Comparison of ENCODE assay signal across 8 mouse cellular contexts in genomic region chr2:118114671-118115070, GRCm38 (mm10). TPM values are rescaled to one million over a fixed set of nuclear protein-coding genes. Genes with fewer than 3 reads are reported as not detected.
DNase-seq lines count a peak whose midpoint lies in the region; ATAC-seq and TF ChIP-seq lines count a peak whose summit lies in the region.
"Had no signal": no experiment of that assay in that cellular context is flagged by ENCODE, and none has a peak within 500 bp of the region (broad histone marks: within the 10 kb centered on the region; RNA-seq: fewer than 3 reads in every experiment).

No protein-coding gene starts in this region.

- no peak overlapping the region for H3K27ac ChIP-seq in liver, embryonic 11.5 days (ENCODE audit: low read depth, low read length)
- no peak overlapping the region for H3K27ac ChIP-seq in embryonic facial prominence, embryonic 13.5 days
- no peak overlapping the region for H3K27ac ChIP-seq in forebrain, embryonic 15.5 days (replicated peaks)

- no peak overlapping the region for H3ac ChIP-seq in myocyte (ENCODE audit: control insufficient read depth, insufficient read length)

- peak; percentile 17 for TF ChIP-seq POLR2A in myocyte (IDR thresholded peaks at IDR 0.05; ENCODE audit: insufficient read length, low read depth)

- peak; percentile 20 for DNase-seq in liver, embryonic 11.5 days (ENCODE audit: low spot score)
- no peak for DNase-seq in liver
- no peak for DNase-seq in frontal cortex, postnatal 14 days (ENCODE audit: low spot score in 2 of 2)
- DNase-seq in thymus, postnatal 14 days: no peak

- 82% methylated on average over 10 of the region's 10 CpGs for WGBS in liver, embryonic 11.5 days
- 70% methylated on average over 10 of the region's 10 CpGs for WGBS in embryonic facial prominence, embryonic 13.5 days
- 71% methylated on average over 10 of the region's 10 CpGs for WGBS in forebrain, embryonic 15.5 days

- H3K79me2 ChIP-seq in myocyte (ENCODE audit: control insufficient read depth, insufficient read depth): peaks cover 39% of the 10 kb centered on the region

- no peak for ATAC-seq in liver, embryonic 11.5 days (replicated peaks; ENCODE audit: low FRiP score)
- no peak for ATAC-seq in embryonic facial prominence, embryonic 13.5 days (ENCODE audit: insufficient number of reproducible peaks, insufficient read depth, low FRiP score, low TSS enrichment, low read depth)
- no peak for ATAC-seq in forebrain, embryonic 15.5 days (replicated peaks)
- ATAC-seq: Patski had no signal

- H3K4me3 ChIP-seq in liver, embryonic 11.5 days (ENCODE audit: low read depth, low read length): no peak overlapping the region
- H3K4me3 ChIP-seq in embryonic facial prominence, embryonic 13.5 days: peak overlapping the region; percentile 69
- H3K4me3 ChIP-seq in forebrain, embryonic 15.5 days: peak overlapping the region; percentile 1; the same call in 1 of the 2 replicates
- peak overlapping the region; percentile 66 for H3K4me3 ChIP-seq in myocyte

- H3K4me2 ChIP-seq in liver, embryonic 11.5 days: no peak overlapping the region; the same call in 1 of the 2 replicates
- peak overlapping the region; percentile 89 for H3K4me2 ChIP-seq in embryonic facial prominence, embryonic 13.5 days
- peak overlapping the region; percentile 10 for H3K4me2 ChIP-seq in forebrain, embryonic 15.5 days (replicated peaks)
- H3K4me2 ChIP-seq in myocyte (ENCODE audit: low read depth): peak overlapping the region; percentile 74

- no peaks in the 10 kb centered on the region for H3K9me3 ChIP-seq in liver, embryonic 11.5 days (ENCODE audit: control insufficient read depth, low read length)
- H3K9me3 ChIP-seq in embryonic facial prominence, embryonic 13.5 days: no peaks in the 10 kb centered on the region
- no peaks in the 10 kb centered on the region for H3K9me3 ChIP-seq in forebrain, embryonic 15.5 days

- peaks cover 3% of the 10 kb centered on the region; the same call in 1 of the 2 replicates for H3K4me1 ChIP-seq in liver, embryonic 11.5 days (replicated peaks; ENCODE audit: control insufficient read depth, insufficient read depth, low read length)
- peaks cover 65% of the 10 kb centered on the region for H3K4me1 ChIP-seq in embryonic facial prominence, embryonic 13.5 days
- peaks cover 35% of the 10 kb centered on the region for H3K4me1 ChIP-seq in forebrain, embryonic 15.5 days

- H3K36me3 ChIP-seq in liver, embryonic 11.5 days (ENCODE audit: control insufficient read depth, insufficient read depth, low read length): no peaks in the 10 kb centered on the region
- peaks cover 47% of the 10 kb centered on the region for H3K36me3 ChIP-seq in embryonic facial prominence, embryonic 13.5 days
- H3K36me3 ChIP-seq in forebrain, embryonic 15.5 days: no peaks in the 10 kb centered on the region
- peaks cover 42% of the 10 kb centered on the region for H3K36me3 ChIP-seq in myocyte (ENCODE audit: control insufficient read depth, insufficient read depth)

- peaks cover 7% of the 10 kb centered on the region for H3K27me3 ChIP-seq in liver, embryonic 11.5 days (replicated peaks; ENCODE audit: control insufficient read depth, insufficient read depth, low read length)
- no peaks in the 10 kb centered on the region; the same call in 1 of the 2 replicates for H3K27me3 ChIP-seq in embryonic facial prominence, embryonic 13.5 days
- H3K27me3 ChIP-seq in forebrain, embryonic 15.5 days: no peaks in the 10 kb centered on the region
- no peaks in the 10 kb centered on the region for H3K27me3 ChIP-seq in myocyte (ENCODE audit: control insufficient read depth, insufficient read depth, insufficient read length)
- H3K27me3 ChIP-seq: Patski had no signal

- no peak overlapping the region for H3K9ac ChIP-seq in liver, embryonic 11.5 days (ENCODE audit: low read depth, low read length)
- H3K9ac ChIP-seq in embryonic facial prominence, embryonic 13.5 days: peak overlapping the region; percentile 83
- no peak overlapping the region for H3K9ac ChIP-seq in forebrain, embryonic 15.5 days (replicated peaks)

TF ChIP-seq in myocyte, 11 proteins besides CTCF, POLR2A, EP300 and RAD21:
- TF ChIP-seq MAX (IDR thresholded peaks at IDR 0.05; ENCODE audit: low read depth) (no peak), MYOG (IDR thresholded peaks at IDR 0.05; ENCODE audit: control insufficient read depth in 1 of 3, insufficient read depth in 1 of 3, insufficient read length in 2 of 3, low read depth in 2 of 3) (no peak), TCF12 (IDR thresholded peaks at IDR 0.05; ENCODE audit: insufficient read depth, poor library complexity, severe bottlenecking) (no peak), POLR2AphosphoS2 (IDR thresholded peaks at IDR 0.05; ENCODE audit: insufficient read length, low read depth) (no peak), E2F4 (IDR thresholded peaks at IDR 0.05; ENCODE audit: insufficient read depth) (no peak), SRF (IDR thresholded peaks at IDR 0.05; ENCODE audit: control insufficient read depth, insufficient read length, low read depth) (no peak), REST (IDR thresholded peaks at IDR 0.05; ENCODE audit: insufficient read depth, insufficient read length) (no peak), MYOD1 (IDR thresholded peaks at IDR 0.05; ENCODE audit: control insufficient read depth in 1 of 3, insufficient read length in 2 of 3, low read depth in 2 of 3) (no peak), CEBPB (IDR thresholded peaks at IDR 0.05; ENCODE audit: insufficient read depth, poor library complexity, severe bottlenecking) (no peak), USF1 (IDR thresholded peaks at IDR 0.05; ENCODE audit: low read depth) (no peak)

RNA-seq across cellular contexts. Expression of gene Thbs1, which starts 3.0 kb away (rescaled TPM):
- 85.5 and 95.4 TPM in 2 replicates for polyA plus RNA-seq in liver, embryonic 11.5 days (2014; fragmentation: Nextera tagmentation; extraction: Ambion mirVana)
- polyA plus RNA-seq in embryonic facial prominence, embryonic 13.5 days (2015; fragmentation: Nextera tagmentation; extraction: Ambion mirVana): 71.1 and 81.6 TPM in 2 replicates
- 10.2 and 10.3 TPM in 2 replicates for polyA plus RNA-seq in forebrain, embryonic 15.5 days (2015; fragmentation: Nextera tagmentation; extraction: Ambion mirVana)
- polyA plus RNA-seq in myocyte (2012; fragmentation: generic; extraction: Trizol): 57.5 TPM
